8 mouse cellular contexts compared by ENCODE assay signal in genomic region chr14:55576376-55576775, GRCm38 (mm10). TPM values are rescaled to one million over a fixed set of nuclear protein-coding genes. Genes with fewer than 3 reads are reported as not detected.
A peak's percentile ranks its signal among the peaks of the same experiment; 100 is the strongest.
DNase-seq lines count a peak whose midpoint lies in the region.

No protein-coding gene starts in this region.

- H3K27ac ChIP-seq in limb, embryonic 10.5 days: peak overlapping the region; percentile 44; the same call in 1 of the 2 replicates

- H3K4me3 ChIP-seq in limb, embryonic 10.5 days: no peak overlapping the region

- H3K36me3 ChIP-seq in limb, embryonic 10.5 days: peaks cover 17% of the 10 kb centered on the region
- H3K36me3 ChIP-seq in splenic B cell, adult 2 months (ENCODE audit: control insufficient read depth, insufficient read depth, low read length, poor library complexity, severe bottlenecking): peaks cover 3% of the 10 kb centered on the region

- no peaks in the 10 kb centered on the region for H3K9me3 ChIP-seq in limb, embryonic 10.5 days (replicated peaks)

- peak; percentile 38 for DNase-seq in cerebellum, adult 9-11 months
- no peak for DNase-seq in cerebellum, adult 8-10 months
- peak; percentile 32 for DNase-seq in left cerebral cortex, postnatal 4 days
- no peak for DNase-seq in left cerebral cortex, postnatal 14 days (ENCODE audit: low spot score in 2 of 2)
- no peak for DNase-seq in limb, embryonic 10.5 days (ENCODE audit: low spot score)
- DNase-seq in splenic B cell, adult 2 months (ENCODE audit: low read depth, low spot score): peak; percentile 25
- DNase-seq in spleen, adult 12 weeks (ENCODE audit: low spot score): no peak
- no peak for DNase-seq in urinary bladder, adult 2 months (ENCODE audit: low spot score)

- intact Hi-C loops in left cerebral cortex, postnatal 4 days (cut with DNase I): no loop called here
- intact Hi-C loops in left cerebral cortex, postnatal 14 days (cut with DNase I): no loop called here

- no peaks in the 10 kb centered on the region for H3K27me3 ChIP-seq in limb, embryonic 10.5 days (ENCODE audit: low read depth, poor library complexity, severe bottlenecking)
- no peaks in the 10 kb centered on the region for H3K27me3 ChIP-seq in splenic B cell, adult 2 months (ENCODE audit: control insufficient read depth, insufficient read depth, low read length, poor library complexity, severe bottlenecking)

- WGBS in limb, embryonic 10.5 days: 83% methylated on average over 16 of the region's 16 CpGs

- peaks cover 33% of the 10 kb centered on the region for H3K4me1 ChIP-seq in limb, embryonic 10.5 days

RNA-seq across cellular contexts. Expression of gene Fitm1, which starts 1.0 kb away (rescaled TPM):
- total RNA-seq in left cerebral cortex, postnatal 4 days (2021): not detected
- total RNA-seq in left cerebral cortex, postnatal 14 days (2021): not detected
- polyA plus RNA-seq in limb, embryonic 10.5 days (2016; fragmentation: Nextera tagmentation; extraction: Ambion mirVana): 1.3 and 3.9 TPM in 2 replicates
- 0.25 TPM in 1 of 2 replicates, not detected in the other for polyA plus RNA-seq in urinary bladder, adult 2 months (2012; rRNA removed)

RNA-seq across cellular contexts. Expression of gene Psme1, which starts 1.5 kb away (rescaled TPM):
- 100 to 1,000 TPM; 111 to 112 TPM for total RNA-seq in left cerebral cortex, postnatal 4 days (2021)
- total RNA-seq in left cerebral cortex, postnatal 14 days (2021): 10 to 100 TPM; 44.9 to 56.5 TPM
- 109 and 115 TPM in 2 replicates for polyA plus RNA-seq in limb, embryonic 10.5 days (2016; fragmentation: Nextera tagmentation; extraction: Ambion mirVana)
- 136 and 167 TPM in 2 replicates for polyA plus RNA-seq in urinary bladder, adult 2 months (2012; rRNA removed)

RNA-seq across cellular contexts. Expression of gene Emc9, which starts 8.7 kb away (rescaled TPM):
- 10 to 100 TPM; 27.8 to 36.4 TPM for total RNA-seq in left cerebral cortex, postnatal 4 days (2021)
- total RNA-seq in left cerebral cortex, postnatal 14 days (2021): 10 to 100 TPM; 38.7 to 45.5 TPM
- 5.2 and 5.4 TPM in 2 replicates for polyA plus RNA-seq in limb, embryonic 10.5 days (2016; fragmentation: Nextera tagmentation; extraction: Ambion mirVana)
- polyA plus RNA-seq in urinary bladder, adult 2 months (2012; rRNA removed): 19.3 and 21.2 TPM in 2 replicates

RNA-seq across cellular contexts. Expression of gene Psme2, which starts 14.5 kb away (rescaled TPM):
- 100 to 1,000 TPM in 1 of 2 experiments, 10 to 100 TPM in 1; 98.8 to 106 TPM for total RNA-seq in left cerebral cortex, postnatal 4 days (2021)
- 10 to 100 TPM; 48.1 to 49.0 TPM for total RNA-seq in left cerebral cortex, postnatal 14 days (2021)
- polyA plus RNA-seq in limb, embryonic 10.5 days (2016; fragmentation: Nextera tagmentation; extraction: Ambion mirVana): 157 and 192 TPM in 2 replicates
- polyA plus RNA-seq in urinary bladder, adult 2 months (2012; rRNA removed): 134 and 144 TPM in 2 replicates

RNA-seq across cellular contexts. Expression of gene Rnf31, which starts 15.1 kb away (rescaled TPM):
- 10 to 100 TPM; 33.3 to 47.7 TPM for total RNA-seq in left cerebral cortex, postnatal 4 days (2021)
- total RNA-seq in left cerebral cortex, postnatal 14 days (2021): 10 to 100 TPM; 26.0 to 29.5 TPM
- 19.7 and 22.6 TPM in 2 replicates for polyA plus RNA-seq in limb, embryonic 10.5 days (2016; fragmentation: Nextera tagmentation; extraction: Ambion mirVana)
- 15.7 and 20.4 TPM in 2 replicates for polyA plus RNA-seq in urinary bladder, adult 2 months (2012; rRNA removed)

Comparison
In these comparisons a context has a peak if more than half of its experiments do, and no peak if none do; other contexts are left out.
1. DNase-seq: peak in cerebellum, adult 9-11 months (single experiment), left cerebral cortex, postnatal 4 days (single experiment) and splenic B cell, adult 2 months (single experiment); none in cerebellum, adult 8-10 months (single experiment), left cerebral cortex, postnatal 14 days (0 of 2), limb, embryonic 10.5 days (single experiment), spleen, adult 12 weeks (single experiment) and urinary bladder, adult 2 months (single experiment).